Mouse (Mus musculus) megakaryocyte, embryonic 14.5 days (primary cell): ENCODE data around the gene Paqr3. TPM values are rescaled to one million over a fixed set of nuclear protein-coding genes. Genes with fewer than 3 reads are reported as not detected.

Experiments
- H3K27me3 ChIP-seq: replicated peaks from 2 replicates; pipeline ENCODE3; 2012; ENCODE audit warnings: inconsistent platforms
- H3K36me3 ChIP-seq: replicated peaks from 2 replicates; pipeline ENCODE3; 2012; ENCODE audit warnings: low read length, inconsistent platforms, mixed read lengths
- H3K4me1 ChIP-seq: 2 replicates; pipeline ENCODE4 v1.6.1; 2012; ENCODE audit warnings: inconsistent platforms
- H3K4me3 ChIP-seq: replicated peaks from 2 replicates; pipeline ENCODE3; 2012; ENCODE audit warnings: moderate library complexity, mild to moderate bottlenecking, inconsistent platforms
- H3K9me3 ChIP-seq: 2 replicates; pipeline ENCODE4 v1.6.1; 2012; ENCODE audit warnings: inconsistent platforms
- FLI1 ChIP-seq: IDR thresholded peaks from 2 replicates; pipeline ENCODE4 v1.6.1; 2012; ENCODE audit warnings: low read length, inconsistent platforms, mixed read lengths
- GATA1 ChIP-seq: IDR thresholded peaks from 3 replicates; pipeline ENCODE4 v1.6.1; 2012; ENCODE audit warnings: mixed read lengths, low read length, inconsistent platforms, borderline replicate concordance
- polyA plus RNA-seq: library from polyadenylated mRNA; stranded (reverse); fragments of >175 nt; gene quantifications from 2 replicates; pipeline ENCODE4 v1.2.3, GENCODE M21; 2012; ENCODE audit warnings: low replicate concordance; ENCODE audit not compliant: insufficient read depth

Gene Paqr3
- polyA plus RNA-seq, 1 experiment: 0.11 TPM

DNA sequence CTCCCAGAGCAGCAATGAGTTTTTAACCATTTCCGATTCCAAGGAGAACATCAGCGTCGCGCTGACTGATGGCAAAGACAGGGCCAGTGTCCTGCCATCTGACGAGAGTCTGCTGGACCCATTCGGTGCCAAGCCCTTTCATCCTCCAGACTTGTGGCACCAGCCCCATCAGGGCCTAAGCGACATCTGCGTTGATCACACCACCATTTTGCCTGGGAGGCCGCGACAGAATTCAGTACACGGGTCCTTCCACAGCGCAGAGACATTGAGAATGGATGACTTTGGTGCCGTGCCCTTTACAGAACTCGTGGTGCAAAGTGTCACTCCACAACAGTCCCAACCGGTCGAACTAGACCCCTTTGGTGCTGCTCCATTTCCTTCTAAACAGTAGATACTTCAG, 23.6 kb downstream of the Paqr3 start:
- no peaks in the 10 kb centered on the region for H3K27me3 ChIP-seq
- H3K4me1 ChIP-seq: peaks cover 47% of the 10 kb centered on the region
- no peak for TF ChIP-seq FLI1
- no peak for TF ChIP-seq GATA1
- peaks cover 90% of the 10 kb centered on the region for H3K36me3 ChIP-seq
- H3K9me3 ChIP-seq: no peaks in the 10 kb centered on the region
- H3K4me3 ChIP-seq: no peak overlapping the region

DNA sequence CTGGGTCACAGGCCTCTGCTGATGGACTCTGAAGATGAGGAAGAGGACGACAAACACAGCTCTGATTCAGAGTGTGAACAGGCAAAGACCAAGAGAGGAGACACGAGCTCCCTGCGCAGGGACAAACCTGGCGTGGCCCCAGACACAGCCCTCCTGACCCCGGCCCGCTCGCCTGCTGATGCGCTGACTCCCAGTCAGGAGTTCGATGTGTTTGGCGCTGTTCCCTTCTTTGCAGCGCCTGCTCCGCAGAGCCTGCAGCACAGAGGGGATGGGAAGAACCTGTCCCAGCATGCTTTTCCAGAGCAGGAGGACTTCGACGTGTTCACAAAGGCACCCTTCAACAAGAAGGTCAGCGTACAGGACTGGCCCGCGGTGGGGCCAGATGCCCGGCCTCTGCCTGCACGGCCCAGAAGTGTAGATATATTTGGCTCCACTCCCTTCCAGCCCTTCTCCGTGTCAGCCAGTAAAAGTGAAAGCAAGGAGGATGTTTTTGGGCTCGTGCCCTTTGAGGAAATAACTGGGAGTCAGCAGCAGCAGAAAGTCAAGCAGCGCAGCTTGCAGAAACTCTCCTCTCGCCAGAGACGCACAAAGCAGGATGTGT, 24.3 kb downstream of the Paqr3 start:
- Histone ChIP-seq H3K27me3 (no peaks in the 10 kb centered on the region), H3K9me3 (no peaks in the 10 kb centered on the region), H3K4me1 (peaks cover 49% of the 10 kb centered on the region), H3K36me3 (peaks cover 93% of the 10 kb centered on the region), H3K4me3 (no peak overlapping the region)
- TF ChIP-seq FLI1: no peak
- no peak for TF ChIP-seq GATA1

DNA sequence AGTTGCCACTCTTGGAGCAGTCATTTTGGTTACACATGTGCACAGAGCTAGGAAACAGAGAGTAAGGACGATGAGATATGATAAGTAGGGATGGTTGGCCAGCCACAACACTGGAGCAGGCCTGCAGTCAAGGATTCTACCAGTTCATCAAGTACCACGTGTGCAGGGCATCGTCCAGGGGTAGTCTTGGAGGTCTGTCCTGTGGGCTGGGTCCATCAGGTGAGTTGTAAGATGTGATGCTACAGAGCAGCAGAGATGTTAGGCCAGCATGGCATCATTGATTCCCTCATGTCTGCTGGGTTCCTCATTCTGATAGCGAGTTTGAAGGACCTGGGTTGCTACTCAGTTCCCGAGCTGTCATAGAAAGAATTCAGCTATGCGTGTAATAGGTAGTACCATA, 26.3 kb downstream of the Paqr3 start:
- no peak for TF ChIP-seq GATA1
- no peak for TF ChIP-seq FLI1
- Histone ChIP-seq H3K4me1 (peaks cover 54% of the 10 kb centered on the region), H3K4me3 (no peak overlapping the region), H3K27me3 (no peaks in the 10 kb centered on the region), H3K36me3 (peaks cover 99% of the 10 kb centered on the region), H3K9me3 (no peaks in the 10 kb centered on the region)

GRCm38 (mm10) chr5:97084541-97084940, 26.9 kb downstream of the Paqr3 start:
- no peaks in the 10 kb centered on the region for H3K27me3 ChIP-seq
- no peaks in the 10 kb centered on the region for H3K9me3 ChIP-seq
- H3K4me3 ChIP-seq: no peak overlapping the region
- TF ChIP-seq FLI1: no peak
- no peak for TF ChIP-seq GATA1
- H3K4me1 ChIP-seq: peaks cover 54% of the 10 kb centered on the region
- peaks cover 99% of the 10 kb centered on the region for H3K36me3 ChIP-seq

- Histone ChIP-seq H3K36me3 (peaks cover 99% of the 10 kb centered on the region), H3K9me3 (no peaks in the 10 kb centered on the region), H3K4me3 (no peak overlapping the region), H3K27me3 (no peaks in the 10 kb centered on the region), H3K4me1 (peaks cover 61% of the 10 kb centered on the region)
- TF ChIP-seq FLI1 (no peak), GATA1 (no peak)
These were observed 27.7 kb downstream of the Paqr3 start for GRCm38 (mm10) chr5:97083701-97084100.

DNA sequence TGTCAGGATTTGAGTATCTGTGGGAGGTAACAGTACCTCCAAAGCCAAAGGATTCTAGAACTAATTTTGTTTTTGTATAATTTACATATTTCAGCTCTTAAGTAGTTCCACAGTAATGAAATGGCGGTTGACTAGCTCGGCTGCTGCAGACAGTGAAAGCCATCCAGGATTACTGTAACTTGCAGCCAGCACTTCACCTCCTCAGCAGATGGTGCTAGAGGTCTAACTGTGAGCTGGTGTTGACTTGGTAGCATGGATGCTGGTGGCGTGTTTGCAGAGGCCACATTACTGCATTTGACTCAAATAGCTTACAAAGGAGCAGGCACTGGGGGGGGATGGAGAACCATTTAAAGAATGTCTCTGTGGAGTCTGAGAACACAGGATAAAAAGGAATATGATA, 29.9 kb downstream of the Paqr3 start:
- Histone ChIP-seq H3K36me3 (peaks cover 99% of the 10 kb centered on the region), H3K9me3 (no peaks in the 10 kb centered on the region), H3K4me1 (peaks cover 66% of the 10 kb centered on the region)

GRCm38 (mm10) chr5:97078641-97079040, 32.8 kb downstream of the Paqr3 start:
- Histone ChIP-seq H3K9me3 (no peaks in the 10 kb centered on the region), H3K4me1 (peaks cover 63% of the 10 kb centered on the region), H3K27me3 (no peaks in the 10 kb centered on the region), H3K36me3 (peaks cover 98% of the 10 kb centered on the region), H3K4me3 (no peak overlapping the region)
- no peak for TF ChIP-seq GATA1
- no peak for TF ChIP-seq FLI1

More for the DNA sequence above, 29.9 kb downstream of the Paqr3 start:
- no peak overlapping the region for H3K4me3 ChIP-seq
- TF ChIP-seq FLI1 (no peak), GATA1 (no peak)
- no peaks in the 10 kb centered on the region for H3K27me3 ChIP-seq

GRCm38 (mm10) chr5:97077676-97078075, 33.7 kb downstream of the Paqr3 start:
- Histone ChIP-seq H3K27me3 (no peaks in the 10 kb centered on the region), H3K9me3 (no peaks in the 10 kb centered on the region), H3K4me1 (peaks cover 63% of the 10 kb centered on the region), H3K4me3 (no peak overlapping the region), H3K36me3 (peaks cover 98% of the 10 kb centered on the region)
- TF ChIP-seq GATA1 (no peak), FLI1 (no peak)

DNA sequence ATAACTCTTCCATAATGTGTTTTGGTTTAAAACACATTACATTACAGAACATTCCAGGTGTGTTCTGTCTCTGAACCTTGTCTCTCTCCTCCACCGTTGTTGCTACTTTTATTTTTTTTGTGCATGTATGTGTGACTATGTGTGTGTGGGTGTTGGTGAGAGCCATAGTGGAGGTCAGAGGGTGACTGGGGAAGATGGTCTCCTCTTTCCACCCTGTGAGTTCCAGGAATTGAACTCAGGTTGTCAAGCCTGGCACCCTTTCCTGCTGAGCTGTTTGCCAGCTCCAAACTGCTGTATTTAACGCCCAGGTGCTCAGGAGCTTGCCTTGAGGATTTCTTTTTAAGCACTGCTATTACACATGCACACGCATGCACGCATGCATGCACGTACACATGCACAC, 35.2 kb downstream of the Paqr3 start:
- TF ChIP-seq GATA1: no peak
- TF ChIP-seq FLI1: no peak
- no peaks in the 10 kb centered on the region for H3K9me3 ChIP-seq
- H3K4me1 ChIP-seq: peaks cover 56% of the 10 kb centered on the region
- no peaks in the 10 kb centered on the region for H3K27me3 ChIP-seq
- no peak overlapping the region for H3K4me3 ChIP-seq
- peaks cover 98% of the 10 kb centered on the region for H3K36me3 ChIP-seq

DNA sequence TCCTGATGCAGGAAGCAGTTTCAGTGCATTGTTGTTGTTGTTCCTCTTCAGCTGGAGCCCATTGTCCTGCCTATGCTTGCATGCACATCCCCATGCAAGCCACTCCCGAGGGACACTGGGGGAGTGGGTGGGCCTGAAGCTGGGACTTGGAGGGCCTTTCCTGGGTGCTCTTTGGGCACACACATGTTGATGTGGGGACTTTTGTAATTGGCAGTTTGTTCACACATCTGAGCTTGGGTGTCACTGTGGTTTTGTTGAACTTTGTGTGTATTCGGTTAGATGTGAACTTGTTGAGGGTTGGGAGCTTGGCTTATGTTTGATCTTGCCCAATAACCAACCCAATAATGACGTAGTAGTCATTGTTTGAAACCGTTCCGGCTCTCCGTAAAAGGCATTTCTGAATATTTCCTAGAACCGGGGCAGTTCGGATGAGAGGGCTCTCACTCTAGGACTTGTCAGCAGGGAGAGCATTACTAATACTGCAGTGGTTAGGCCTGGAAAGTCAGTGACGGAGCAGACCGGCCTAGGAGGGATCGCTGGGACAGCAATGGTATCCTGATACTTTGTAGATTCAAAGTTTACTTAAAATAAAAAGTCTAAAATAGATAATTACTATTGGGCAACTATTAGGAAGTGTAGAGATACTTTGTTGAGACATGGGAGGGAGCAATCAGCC, 35.8 kb downstream of the Paqr3 start:
- Histone ChIP-seq H3K4me3 (no peak overlapping the region), H3K27me3 (no peaks in the 10 kb centered on the region), H3K4me1 (peaks cover 60% of the 10 kb centered on the region), H3K36me3 (peaks cover 98% of the 10 kb centered on the region), H3K9me3 (no peaks in the 10 kb centered on the region)
- TF ChIP-seq FLI1 (no peak), GATA1 (no peak)
